Mouse (Mus musculus) erythroblast, embryonic 14.5 days (primary cell): ENCODE measurements around the gene Commd8. TPM values are rescaled to one million over a fixed set of nuclear protein-coding genes. Genes with fewer than 3 reads are reported as not detected.

ENCODE experiments used
- H3K27me3 ChIP-seq: 2 replicates; pipeline ENCODE4 v1.6.1; 2012; ENCODE audit warnings: inconsistent platforms; ENCODE audit not compliant: control insufficient read depth
- H3K36me3 ChIP-seq: 2 replicates; pipeline ENCODE4 v1.6.1; 2012; ENCODE audit warnings: mild to moderate bottlenecking, inconsistent platforms; ENCODE audit not compliant: control insufficient read depth
- H3K4me1 ChIP-seq: 2 replicates; pipeline ENCODE4 v1.6.1; 2012; ENCODE audit warnings: inconsistent platforms; ENCODE audit not compliant: control insufficient read depth
- H3K4me3 ChIP-seq: replicated peaks from 2 replicates; pipeline ENCODE3; 2012; ENCODE audit warnings: moderate library complexity, mild to moderate bottlenecking, inconsistent platforms
- H3K9me3 ChIP-seq: 2 replicates; pipeline ENCODE4 v1.6.1; 2012; ENCODE audit warnings: low read length, inconsistent platforms, mixed read lengths; ENCODE audit not compliant: control insufficient read depth
- GATA1 ChIP-seq: IDR thresholded peaks from 2 replicates; pipeline ENCODE4 v1.6.1; 2012; ENCODE audit warnings: low read length, inconsistent platforms, mixed read lengths
- TAL1 ChIP-seq: IDR thresholded peaks from 3 replicates; pipeline ENCODE4 v1.6.1; 2012; ENCODE audit warnings: low read length, inconsistent platforms, mixed read lengths
- polyA plus RNA-seq: library from polyadenylated mRNA; stranded (reverse); fragments of >175 nt; gene quantifications from 2 replicates; pipeline ENCODE4 v1.2.3, GENCODE M21; 2012

Commd8 gene
- polyA plus RNA-seq, 1 experiment: 0.59 TPM

DNA sequence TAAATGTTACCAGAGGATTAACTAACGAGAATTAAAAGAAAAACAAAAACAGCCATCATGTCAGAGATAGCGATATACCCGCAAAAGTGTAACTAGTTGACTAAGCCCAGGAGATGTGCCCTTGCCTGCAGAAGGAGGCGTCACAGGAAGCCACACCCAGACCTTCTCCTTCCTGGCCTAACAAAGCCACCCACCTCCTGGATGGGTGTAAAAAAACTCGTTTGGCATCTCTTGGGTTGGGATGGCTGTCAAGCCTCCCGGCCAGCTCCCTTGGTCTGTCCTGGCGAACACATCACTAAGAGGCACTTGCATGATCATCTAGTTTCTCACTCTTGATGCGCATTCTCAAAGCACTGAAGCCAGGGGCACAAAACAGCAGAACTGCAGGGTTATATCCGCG lies 34.0 kb upstream of the Commd8 start:
- TF ChIP-seq GATA1 (no peak), TAL1 (no peak)
- peaks cover 3% of the 10 kb centered on the region; the same call in 1 of the 2 replicates for H3K36me3 ChIP-seq
- no peaks in the 10 kb centered on the region for H3K9me3 ChIP-seq
- H3K4me3 ChIP-seq: peak overlapping the region; percentile 22
- peaks cover 35% of the 10 kb centered on the region for H3K4me1 ChIP-seq
- no peaks in the 10 kb centered on the region for H3K27me3 ChIP-seq

- H3K9me3 ChIP-seq: no peaks in the 10 kb centered on the region
- no peak overlapping the region for H3K4me3 ChIP-seq
- H3K4me1 ChIP-seq: peaks cover 35% of the 10 kb centered on the region
- peaks cover 3% of the 10 kb centered on the region; the same call in 1 of the 2 replicates for H3K36me3 ChIP-seq
- TF ChIP-seq TAL1: no peak
- TF ChIP-seq GATA1: no peak
- no peaks in the 10 kb centered on the region for H3K27me3 ChIP-seq
These were observed 33.6 kb upstream of the Commd8 start for GRCm38 (mm10) chr5:72201600-72201999.

- Histone ChIP-seq H3K4me1 (no peaks in the 10 kb centered on the region), H3K4me3 (no peak overlapping the region), H3K27me3 (no peaks in the 10 kb centered on the region), H3K9me3 (no peaks in the 10 kb centered on the region), H3K36me3 (no peaks in the 10 kb centered on the region)
- no peak for TF ChIP-seq TAL1
- TF ChIP-seq GATA1: no peak
These were observed 27.5 kb upstream of the Commd8 start for GRCm38 (mm10) chr5:72195442-72195841.

DNA sequence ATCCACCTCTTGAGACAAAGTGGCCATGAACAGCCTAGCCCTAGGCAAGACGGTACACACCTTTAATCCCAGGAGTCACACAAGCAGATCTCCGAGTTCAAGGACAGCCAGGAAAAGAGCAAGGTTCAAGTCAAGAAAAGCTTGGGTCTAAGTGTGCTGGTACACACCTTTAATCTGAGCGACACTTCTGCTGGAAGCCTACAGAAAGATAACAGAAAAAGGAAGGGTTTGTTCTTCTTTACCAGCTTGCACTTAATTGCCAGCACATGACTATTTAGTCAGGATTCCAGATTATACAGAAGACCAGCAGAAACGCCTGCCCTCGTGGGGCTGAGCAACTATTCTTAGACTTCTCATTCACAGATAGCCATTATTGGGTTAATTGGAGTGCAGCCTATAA lies 23.9 kb upstream of the Commd8 start:
- H3K27me3 ChIP-seq: no peaks in the 10 kb centered on the region
- no peaks in the 10 kb centered on the region for H3K36me3 ChIP-seq
- no peak overlapping the region for H3K4me3 ChIP-seq
- no peaks in the 10 kb centered on the region for H3K9me3 ChIP-seq
- TF ChIP-seq TAL1 (no peak), GATA1 (no peak)
- H3K4me1 ChIP-seq: peaks cover 6% of the 10 kb centered on the region

DNA sequence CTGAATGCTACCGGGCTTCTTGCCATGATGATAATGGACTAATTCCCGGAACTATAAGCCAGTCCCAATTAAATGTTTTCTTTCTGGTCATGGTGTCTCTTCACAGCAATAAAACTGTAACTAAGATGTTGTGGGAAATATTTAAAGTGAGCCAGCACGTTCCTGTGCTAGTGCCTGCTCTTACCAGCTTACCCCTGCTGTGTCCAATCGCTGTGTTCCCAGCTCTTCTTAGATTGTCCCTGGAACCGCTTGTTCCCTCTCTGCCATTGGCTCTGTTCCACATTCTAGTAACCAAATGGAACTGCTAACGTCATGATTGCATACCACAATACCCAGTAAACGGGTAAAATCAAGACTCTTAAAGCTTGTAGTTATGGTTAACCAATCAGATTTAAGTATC lies 23.2 kb upstream of the Commd8 start:
- H3K9me3 ChIP-seq: no peaks in the 10 kb centered on the region
- H3K4me3 ChIP-seq: no peak overlapping the region
- no peaks in the 10 kb centered on the region for H3K27me3 ChIP-seq
- peaks cover 9% of the 10 kb centered on the region for H3K4me1 ChIP-seq
- H3K36me3 ChIP-seq: no peaks in the 10 kb centered on the region
- TF ChIP-seq TAL1 (no peak), GATA1 (no peak)

DNA sequence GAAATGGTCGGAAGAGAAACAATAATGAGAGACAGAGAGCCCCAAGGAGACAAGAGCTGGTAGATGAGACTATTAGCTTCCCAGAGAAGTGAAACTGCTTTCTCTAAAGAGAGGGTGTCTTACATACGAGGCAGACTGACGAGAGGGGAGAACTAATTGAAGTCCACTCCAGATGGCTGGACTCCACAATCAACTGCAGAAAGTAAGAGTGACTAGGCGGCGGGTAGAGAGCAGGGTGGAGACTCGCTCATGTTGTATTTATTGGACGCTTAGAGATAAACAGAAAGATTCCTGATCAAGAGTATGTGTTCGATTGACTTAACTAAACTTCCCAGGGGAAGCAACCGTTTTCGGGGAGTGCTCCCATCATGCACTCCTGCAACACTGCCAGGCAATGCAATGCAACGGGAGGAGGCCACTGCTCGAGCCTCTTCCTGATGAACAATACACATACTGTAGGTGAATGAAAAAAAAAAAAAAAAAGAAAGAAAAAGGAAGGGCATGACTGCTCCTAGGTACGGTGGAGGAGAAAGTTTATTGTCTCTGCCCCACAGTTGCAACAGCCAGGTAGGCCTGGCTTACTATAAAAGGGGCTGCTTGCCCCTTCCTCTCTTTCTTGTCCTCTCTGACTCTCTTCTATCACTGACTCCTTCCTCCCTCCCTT lies 16.6 kb upstream of the Commd8 start:
- Histone ChIP-seq H3K4me3 (peak overlapping the region; percentile 61), H3K4me1 (peaks cover 67% of the 10 kb centered on the region)

GRCm38 (mm10) chr5:72183929-72184328 lies 15.9 kb upstream of the Commd8 start:
- peak; percentile 78 for TF ChIP-seq GATA1
- TF ChIP-seq TAL1: no peak
- H3K4me1 ChIP-seq: peaks cover 64% of the 10 kb centered on the region

More for the DNA sequence above, 16.6 kb upstream of the Commd8 start:
- no peaks in the 10 kb centered on the region for H3K27me3 ChIP-seq
- no peaks in the 10 kb centered on the region for H3K9me3 ChIP-seq
- TF ChIP-seq GATA1: no peak
- TF ChIP-seq TAL1: no peak
- H3K36me3 ChIP-seq: no peaks in the 10 kb centered on the region

GRCm38 (mm10) chr5:72182804-72183203 lies 14.8 kb upstream of the Commd8 start:
- Histone ChIP-seq H3K4me3 (peak overlapping the region; percentile 41), H3K27me3 (no peaks in the 10 kb centered on the region), H3K36me3 (no peaks in the 10 kb centered on the region), H3K9me3 (no peaks in the 10 kb centered on the region), H3K4me1 (peaks cover 62% of the 10 kb centered on the region)
- TF ChIP-seq GATA1: no peak
- no peak for TF ChIP-seq TAL1

More at GRCm38 (mm10) chr5:72183929-72184328, 15.9 kb upstream of the Commd8 start:
- Histone ChIP-seq H3K36me3 (no peaks in the 10 kb centered on the region), H3K27me3 (no peaks in the 10 kb centered on the region), H3K4me3 (peak overlapping the region; percentile 61), H3K9me3 (no peaks in the 10 kb centered on the region)

DNA sequence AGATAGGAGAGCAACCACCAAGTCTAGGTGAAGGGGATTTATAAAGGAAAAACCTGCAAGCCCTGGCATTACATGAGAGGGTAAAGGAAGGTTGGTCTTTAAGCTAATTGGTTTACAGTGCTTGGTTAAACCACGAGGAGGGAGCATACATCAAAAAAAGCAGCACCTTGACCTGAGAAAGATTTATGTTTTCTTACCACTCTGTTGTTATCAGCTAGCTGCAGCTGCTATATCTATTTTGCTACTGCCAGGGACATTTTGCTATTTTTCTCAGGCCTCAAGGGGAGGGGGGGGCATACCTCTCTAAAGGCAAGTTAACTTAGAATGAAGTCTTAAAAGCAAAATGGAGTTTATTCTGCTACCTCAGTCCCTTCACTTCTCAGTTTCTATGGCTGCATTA lies 13.2 kb upstream of the Commd8 start:
- H3K27me3 ChIP-seq: no peaks in the 10 kb centered on the region
- H3K9me3 ChIP-seq: no peaks in the 10 kb centered on the region
- peaks cover 58% of the 10 kb centered on the region for H3K4me1 ChIP-seq
- TF ChIP-seq GATA1: no peak
- TF ChIP-seq TAL1: peak; percentile 41; the same call in 1 of the 3 replicates
- H3K4me3 ChIP-seq: no peak overlapping the region
- H3K36me3 ChIP-seq: no peaks in the 10 kb centered on the region
